Mouse (Mus musculus) layer of hippocampus, postnatal 25 days (tissue): ENCODE measurements around the gene Ggt1. TPM values are rescaled to one million over a fixed set of nuclear protein-coding genes. Genes with fewer than 3 reads are reported as not detected.
"Not testable (repeated sequence)": the region's sequence is repeated elsewhere in the genome, so short reads cannot be mapped to it uniquely, and the experiment has no call there.

Source experiments
- DNase-seq, 2 experiments: peaks; one replicate each; pipeline ENCODE4 v3.0.0; 2022; ENCODE audit warnings: mixed read lengths in 2 of 2, low spot score in 1 of 2; ENCODE audit errors: extremely low spot score in 1 of 2
- total RNA-seq, 2 experiments: library from RNA; stranded (reverse); gene quantifications; 2 replicates each; pipeline ENCODE4 v1.2.3; 2021

Ggt1 gene
- total RNA-seq: 1 to 10 TPM; 3.4 to 3.5 TPM

DNA sequence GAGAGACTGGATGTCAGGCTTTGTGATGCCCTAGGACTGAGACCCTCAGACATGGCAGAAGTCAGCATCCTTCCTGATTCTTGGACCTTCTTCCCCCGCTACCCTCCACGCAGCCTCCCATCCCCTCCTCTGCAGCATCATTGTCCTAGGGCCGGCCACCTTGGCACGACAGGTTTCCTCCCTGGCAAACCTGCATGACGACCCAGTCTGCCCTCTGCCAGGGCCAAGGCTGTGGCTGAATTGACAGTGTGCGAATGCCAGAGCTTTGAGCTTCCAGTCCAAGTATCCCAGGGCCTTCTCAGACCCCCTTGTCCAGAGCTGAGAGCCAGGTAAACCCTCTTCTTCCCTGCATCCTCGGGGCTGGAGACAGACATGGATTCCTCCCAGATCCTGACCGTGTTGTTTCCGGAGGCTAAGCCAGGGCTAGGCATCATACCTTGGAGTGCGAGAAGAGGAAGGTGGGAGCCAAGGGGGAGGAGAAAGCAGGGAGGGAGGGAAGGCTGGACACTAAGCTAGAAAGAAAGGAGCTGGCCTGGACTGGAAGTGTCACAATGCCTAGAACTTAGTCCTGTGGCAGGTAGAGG lies at the start of gene Ggt1:
TSS of gene Ggt1 (plus strand) at position 534 of the 584 bp plus-strand sequence.
- DNase-seq: no peak

DNA sequence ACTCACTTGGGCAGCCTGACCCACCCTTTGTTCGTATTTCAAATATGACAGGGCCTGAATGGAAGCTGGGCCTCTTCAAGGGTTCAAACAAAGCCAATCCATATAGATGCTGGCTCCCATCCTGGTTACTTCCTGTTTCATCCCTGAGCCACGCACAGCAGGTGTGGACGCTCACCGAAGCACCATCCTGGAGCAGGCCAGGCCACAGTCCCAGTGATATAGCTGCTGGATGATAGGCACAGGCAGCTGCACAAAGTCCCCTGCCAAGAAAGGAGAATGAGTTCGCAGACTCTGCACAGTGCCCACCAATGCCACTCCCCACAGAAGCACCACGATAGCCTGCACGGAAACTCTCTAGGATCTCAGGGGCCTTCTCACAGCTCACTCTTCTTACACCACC lies 49.5 kb upstream of the Ggt1 start:
- DNase-seq: no peak

DNA sequence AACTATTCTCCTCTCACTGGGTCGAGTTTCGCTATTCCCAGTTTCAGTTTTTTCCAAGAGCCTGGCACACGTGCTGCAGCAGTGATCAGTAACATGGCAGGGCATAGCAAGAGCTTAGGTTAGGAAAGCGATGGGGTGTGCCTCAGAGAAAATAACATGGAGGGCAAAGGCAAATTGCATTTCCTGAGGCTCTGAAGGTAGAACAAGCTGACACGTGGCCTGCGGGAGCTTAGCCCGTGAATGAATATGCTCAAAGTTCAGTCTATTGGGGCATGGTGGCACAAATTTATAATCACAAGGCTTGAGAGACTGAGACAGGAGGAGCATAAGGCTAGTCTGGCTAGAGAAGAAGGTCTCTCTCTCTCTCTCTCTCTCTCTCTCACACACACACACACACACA lies 48.6 kb upstream of the Ggt1 start:
- no peak for DNase-seq

DNA sequence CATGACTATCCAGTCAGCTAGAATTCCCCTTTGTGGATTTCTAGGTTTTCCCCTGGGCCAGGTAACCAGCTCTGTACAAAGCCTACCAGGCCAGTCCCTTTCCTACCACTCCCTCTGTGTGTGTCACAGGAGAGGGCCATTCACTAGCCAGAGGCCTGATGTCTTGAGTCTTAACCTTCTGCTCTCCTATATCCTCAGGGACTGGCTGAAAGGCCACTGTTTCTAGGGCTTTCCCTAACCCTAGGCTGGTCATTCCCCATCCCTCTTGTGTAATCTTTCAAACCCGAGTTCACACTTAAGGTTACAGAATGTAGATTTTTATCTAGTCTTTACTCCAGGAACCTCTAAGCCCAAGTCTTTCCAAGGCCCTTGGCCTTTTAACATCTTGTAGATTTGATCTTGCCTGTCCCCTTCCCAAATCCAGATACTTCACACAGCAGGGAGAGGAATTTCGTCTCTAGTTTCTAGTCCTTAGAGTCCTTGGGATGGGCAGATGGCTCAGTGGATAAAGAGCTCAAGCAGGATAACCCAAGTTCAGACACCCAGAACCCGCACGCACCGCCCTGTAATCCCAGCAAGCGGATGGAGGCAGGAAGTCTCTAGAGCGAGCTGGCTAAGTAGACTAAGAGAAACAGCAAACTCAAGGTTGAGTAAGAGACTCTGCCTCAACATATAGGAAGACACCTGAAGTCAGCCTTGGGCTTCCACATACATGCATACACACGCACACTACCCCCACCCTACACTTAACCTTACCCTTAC lies 47.9 kb upstream of the Ggt1 start:
- no peak for DNase-seq

DNA sequence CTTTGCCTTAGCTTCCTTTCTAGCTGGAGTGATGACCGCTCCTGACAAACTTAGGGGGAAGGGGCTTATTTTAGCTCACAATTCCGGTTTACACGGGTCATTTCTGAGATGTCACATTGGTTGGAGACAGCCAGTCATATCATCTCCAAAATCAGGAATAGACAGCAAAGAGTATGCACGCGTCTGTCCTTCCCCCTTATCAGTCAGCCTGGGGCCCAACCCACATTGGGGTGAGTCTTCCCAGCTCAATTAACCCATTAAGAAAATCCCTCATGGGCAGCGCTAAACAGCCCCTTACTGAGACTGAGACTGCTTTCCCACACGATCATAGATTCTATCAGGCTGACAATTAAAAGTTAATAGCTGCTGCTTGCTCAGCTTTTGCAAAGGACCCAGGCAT lies 47.0 kb upstream of the Ggt1 start:
- no peak for DNase-seq

DNA sequence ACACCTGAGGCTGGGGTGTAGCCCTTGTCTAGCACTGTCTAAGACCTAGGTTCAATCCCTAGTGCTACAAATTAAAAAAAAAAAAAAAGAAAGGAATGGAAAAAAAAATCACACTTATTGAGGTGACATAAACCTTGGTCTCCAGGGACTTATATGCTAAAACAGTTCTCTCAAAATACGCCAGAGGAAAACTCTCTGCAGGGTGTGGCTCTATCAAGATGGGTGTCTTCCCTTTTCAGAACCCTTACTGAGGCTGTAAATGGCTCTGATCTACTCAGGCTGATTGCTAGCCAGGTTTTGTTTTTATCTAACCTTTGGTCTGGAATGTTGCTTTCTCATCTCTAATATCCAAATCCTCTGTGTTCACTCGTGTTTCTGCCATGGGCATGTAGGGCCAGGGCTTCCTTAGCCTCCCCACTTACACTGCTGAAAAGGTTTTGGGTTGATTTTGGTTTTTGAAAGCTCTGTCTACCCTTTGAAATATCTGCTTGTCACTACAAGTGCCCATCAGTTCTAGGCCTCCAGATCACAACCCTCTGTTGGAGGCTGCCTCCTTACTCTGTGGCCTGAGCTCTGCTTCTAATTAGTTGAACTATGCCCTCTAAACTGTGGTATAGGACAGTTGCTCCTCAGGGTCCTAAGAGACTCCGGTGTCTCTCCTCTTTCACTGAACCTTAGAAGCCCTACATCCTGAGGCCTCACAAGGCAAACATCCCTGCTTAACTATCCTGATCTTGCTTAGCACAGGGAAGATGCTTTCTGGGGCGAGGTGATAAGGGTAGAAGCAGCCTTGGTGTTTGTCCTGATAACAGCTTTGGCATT lies 46.0 kb upstream of the Ggt1 start:
- no peak for DNase-seq

DNA sequence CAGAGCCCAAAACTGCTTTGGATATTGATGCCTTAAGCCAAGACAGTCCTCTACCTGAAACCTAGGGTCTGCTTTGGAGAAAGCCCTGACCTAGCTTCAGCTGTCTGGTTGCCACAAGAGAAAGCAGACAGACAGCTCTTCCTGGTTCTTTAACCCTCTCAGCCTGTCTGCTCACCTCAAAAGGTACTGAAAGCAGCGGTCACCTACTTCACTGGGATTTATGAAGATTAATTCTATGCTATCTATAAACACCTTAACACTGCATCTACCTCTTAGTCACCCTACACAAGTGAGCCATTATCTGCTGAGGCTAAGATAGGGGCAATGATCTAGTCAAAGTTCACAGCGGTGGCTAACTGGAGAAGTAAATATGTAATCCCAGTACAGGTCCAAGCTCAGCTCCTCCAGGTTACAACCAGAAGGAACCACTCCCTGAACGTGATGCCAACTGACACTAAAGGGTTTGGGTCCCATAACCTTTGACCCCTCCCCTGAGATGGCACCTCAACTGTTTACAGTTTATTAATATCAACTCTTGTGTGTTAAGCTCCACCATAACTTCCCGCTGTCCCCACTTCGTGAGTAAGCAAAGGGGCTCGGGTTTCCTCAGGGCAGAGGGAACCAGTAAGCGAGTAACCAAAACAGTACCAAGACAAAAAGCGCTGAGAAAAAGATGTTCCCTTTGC lies 45.2 kb upstream of the Ggt1 start:
- no peak for DNase-seq

DNA sequence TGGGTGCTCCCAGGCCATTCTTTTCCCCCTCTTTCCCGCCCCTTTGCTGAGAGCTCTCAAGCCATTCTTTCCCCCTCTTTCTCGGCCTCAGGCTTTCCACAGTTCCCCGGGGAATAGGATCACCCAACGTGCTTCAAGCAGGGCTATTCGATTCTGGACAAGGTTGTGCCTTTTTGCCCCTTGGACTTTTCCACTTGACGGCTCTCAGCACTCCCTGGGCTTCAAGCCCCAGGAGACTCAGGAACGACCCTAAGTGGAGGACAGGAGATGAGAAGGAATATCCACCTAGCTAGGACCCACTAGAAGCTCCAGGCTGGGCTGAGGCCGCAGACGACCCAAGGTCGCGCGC lies 44.7 kb upstream of the Ggt1 start:
- peak in 1 of 2 experiments; percentile 12 for DNase-seq

DNA sequence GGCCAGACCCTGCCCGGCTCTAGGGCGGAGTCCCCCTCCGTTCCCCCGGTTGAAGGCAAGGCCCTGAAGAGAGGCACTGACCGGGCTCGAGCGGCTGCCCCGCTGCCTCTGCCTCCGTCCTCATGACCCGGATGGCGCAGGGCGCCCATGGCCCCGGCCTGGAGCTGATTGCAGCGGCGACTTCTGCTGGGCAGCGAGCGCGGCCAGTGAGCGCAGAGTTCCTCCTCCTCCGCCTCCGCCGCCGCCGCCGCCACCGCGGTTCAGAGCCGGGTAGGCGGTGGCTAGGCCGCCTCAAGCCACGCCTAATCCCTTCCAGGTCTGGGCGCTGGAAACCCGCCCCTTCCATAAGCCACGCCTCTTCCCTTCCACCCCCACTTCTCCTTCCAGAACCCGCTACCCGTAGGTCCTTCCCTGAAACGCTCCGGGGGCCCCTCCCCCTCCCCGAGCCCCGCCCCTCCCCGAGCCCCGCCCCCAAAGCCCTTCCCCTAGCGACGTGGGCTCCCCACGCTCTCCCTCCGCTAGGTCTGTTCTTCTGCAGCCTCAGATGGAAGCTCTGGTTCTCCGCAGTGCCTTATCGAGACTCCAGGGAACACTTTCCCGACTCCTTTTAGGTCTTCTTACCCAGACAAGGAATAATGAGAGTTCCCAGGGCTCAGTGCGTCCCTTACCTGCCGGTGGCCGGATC lies 44.2 kb upstream of the Ggt1 start, which contains the start of gene Snrpd3:
TSS of gene Snrpd3 (plus strand) at position 479 of the 685 bp plus-strand sequence.
- DNase-seq: peak; percentile 65 to 73

DNA sequence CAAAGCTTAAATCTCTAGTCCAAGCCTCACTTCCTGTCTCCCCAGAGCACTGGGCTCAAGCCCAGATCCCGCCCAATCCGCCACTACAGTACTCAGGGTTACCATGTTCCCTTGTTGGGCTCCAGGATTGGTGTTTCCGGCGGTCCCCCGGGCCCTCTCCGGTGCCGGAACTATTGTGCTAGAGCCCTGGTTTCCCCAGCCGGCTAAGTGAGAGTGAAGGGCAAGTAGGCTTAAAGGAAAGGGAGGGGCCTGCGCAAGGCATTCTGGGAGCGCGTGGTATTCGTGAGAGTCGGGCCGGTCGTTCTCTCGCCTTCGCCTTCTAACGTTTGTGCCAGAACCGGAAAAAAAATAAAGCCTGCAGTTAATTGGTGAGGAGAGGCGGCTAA lies 43.7 kb upstream of the Ggt1 start, which contains the start of gene Gucd1:
TSS of gene Gucd1 (minus strand) at position 215 of the 386 bp plus-strand sequence.
- peak; percentile 93 to 97 for DNase-seq

DNA sequence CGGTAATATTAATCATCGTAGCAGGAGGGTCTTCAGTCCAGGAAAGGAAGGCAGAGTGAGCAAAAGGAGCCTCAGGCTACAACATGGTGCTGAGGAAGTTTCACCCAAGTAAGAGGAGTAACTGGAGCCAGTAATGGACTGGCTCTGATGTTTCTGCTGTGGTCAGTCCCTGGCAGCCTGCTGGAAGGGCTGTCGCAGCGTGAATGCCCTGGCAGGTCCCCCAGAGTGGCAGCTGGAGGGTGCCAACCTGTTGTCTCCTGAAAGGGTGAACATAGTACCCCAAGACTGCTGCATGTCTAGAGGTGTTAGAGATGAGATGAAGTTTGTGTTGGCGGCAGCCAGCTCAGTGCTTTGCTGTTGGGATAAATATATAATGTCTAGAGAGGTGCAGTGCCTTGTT lies 40.8 kb upstream of the Ggt1 start:
- DNase-seq: no peak

DNA sequence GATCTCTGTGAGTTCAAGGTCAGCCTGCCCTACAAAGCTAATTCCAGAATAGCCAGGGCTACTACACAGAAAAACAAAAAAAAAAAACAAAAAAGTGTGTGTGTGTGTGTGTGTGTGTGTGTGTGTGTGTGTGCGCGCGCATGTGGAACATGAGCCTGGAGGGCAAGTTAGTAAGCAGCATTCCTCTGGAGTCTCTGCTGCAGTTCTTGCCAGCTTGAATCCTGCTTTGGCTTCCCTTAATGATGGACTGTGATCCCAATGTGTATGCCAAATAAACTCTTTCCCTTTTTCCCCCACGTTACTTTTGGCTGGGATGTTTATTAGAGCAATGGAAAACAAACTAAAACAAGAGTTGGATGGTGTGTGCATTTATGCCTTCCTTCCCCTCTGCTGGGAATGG lies 39.8 kb upstream of the Ggt1 start:
- DNase-seq: no peak

DNA sequence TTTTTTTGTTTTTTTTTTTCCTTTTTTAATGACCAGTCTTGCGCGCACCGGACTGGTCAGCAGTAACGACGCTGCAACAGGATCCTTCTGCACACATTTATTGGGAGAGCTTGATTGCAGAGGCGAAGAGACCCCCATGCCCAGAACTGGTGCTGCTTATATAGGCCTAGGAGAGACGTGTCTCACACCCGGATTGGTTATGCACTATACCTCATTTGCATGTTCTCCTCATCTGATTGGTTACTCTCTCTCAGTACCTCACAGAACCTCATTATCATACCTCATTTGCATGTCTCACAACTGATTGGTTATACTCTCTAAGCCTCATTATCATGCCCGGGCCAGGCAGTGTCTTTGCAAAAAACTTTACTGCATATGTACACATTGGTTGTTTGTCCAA lies 36.0 kb upstream of the Ggt1 start:
- DNase-seq: not testable (repeated sequence)

DNA sequence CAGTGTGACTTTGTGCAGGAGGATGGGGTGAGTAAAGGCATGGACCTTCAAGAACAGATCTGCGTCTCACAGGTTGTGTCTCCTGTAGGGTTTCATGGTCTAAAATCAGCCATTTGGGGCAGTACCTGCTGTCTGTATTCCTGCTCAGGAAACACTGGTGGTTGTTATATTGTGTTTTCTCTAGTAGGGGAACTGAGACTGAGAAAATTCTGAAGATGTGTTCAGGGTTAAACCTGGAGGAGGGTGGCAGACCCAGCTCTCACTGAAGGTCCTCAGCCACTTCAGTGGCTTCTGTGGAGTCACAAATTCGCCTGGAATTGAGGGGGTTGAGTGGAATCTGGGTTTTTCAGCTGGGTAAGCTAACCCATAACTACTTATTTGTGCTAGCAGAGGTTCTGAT lies 31.1 kb upstream of the Ggt1 start:
- no peak for DNase-seq

DNA sequence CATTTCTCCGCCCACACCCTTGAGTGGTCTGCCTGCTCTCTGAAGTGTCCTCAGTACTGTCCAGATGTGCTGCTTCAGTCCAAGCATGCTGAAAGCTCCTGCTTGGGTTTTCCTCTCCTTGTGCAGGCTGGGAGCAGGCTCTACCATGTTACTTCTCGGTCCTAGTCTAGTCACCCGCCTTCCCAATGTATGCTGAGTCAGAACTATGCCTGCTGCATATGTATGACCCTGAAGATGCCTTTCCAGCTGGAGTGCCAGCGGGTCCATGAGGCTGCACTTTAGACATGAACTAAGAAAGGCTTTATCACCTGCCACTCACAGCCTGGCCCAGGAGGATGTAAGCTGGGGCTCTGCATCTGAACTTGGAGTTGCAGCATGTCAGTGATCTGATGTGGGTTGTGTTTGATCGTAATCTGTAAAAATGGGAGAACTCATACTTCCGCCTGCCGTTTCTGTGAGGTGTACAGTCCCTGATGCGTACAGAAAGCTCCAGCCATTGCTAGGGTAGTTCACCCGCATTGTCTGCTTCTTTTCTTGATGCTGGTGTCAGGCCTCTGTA lies 29.8 kb upstream of the Ggt1 start:
- DNase-seq: no peak

DNA sequence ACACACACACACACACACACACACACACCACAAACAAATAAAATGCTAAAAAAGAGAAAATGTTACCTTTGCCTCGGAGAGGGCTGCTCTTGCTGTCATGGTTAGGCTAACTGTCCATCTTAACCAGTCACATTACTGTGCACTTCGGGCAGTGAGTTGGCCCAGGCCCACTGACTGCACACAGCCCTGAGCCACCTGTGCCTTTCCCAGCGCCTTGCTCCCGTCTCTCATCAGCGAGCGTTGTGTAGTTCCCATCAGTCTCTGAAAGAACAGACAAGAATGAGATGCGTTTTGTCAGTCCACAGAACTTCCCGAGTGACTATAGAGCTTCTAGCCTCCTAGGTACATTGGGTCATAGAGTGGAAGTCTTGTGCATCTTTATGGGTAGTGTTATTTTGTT lies 27.2 kb upstream of the Ggt1 start:
- DNase-seq: no peak

DNA sequence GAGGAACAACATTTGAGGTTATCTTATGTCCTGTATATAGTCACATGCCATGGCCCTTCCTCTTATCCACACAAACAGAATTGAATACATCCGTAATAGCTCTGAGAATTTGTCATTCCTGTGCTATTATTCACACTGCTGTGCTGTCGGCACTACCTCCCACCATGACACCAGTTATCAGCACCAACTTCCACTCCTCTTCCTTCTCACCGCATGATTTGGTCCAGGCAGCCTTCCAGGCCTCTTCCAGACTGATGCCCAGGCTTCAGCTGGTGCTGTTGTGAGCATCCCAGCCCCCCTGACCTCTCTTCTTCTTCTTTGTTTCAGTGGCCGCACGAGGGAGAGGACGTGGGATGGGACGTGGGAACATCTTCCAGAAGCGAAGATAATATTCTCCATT lies 26.5 kb upstream of the Ggt1 start:
- no peak for DNase-seq

DNA sequence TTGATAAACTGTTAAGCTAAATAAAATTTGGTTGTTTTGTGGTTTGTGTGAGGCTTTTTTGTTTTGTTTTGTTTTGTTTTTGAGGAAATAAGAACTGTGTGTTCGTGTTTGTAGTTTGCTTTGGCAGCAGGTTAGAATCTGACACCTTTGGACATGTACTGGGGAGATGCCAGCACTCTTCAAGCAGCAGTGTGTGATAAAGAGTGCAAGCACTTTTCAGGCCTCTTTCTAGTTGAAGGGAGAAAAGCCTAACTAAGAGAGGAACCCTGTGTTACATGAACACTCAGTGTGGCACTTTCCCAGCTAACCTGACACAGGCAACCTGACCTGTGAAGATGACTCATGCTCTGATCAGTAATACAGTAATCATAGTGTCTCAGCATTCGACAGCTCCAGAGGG lies 26.0 kb upstream of the Ggt1 start:
- DNase-seq: no peak

DNA sequence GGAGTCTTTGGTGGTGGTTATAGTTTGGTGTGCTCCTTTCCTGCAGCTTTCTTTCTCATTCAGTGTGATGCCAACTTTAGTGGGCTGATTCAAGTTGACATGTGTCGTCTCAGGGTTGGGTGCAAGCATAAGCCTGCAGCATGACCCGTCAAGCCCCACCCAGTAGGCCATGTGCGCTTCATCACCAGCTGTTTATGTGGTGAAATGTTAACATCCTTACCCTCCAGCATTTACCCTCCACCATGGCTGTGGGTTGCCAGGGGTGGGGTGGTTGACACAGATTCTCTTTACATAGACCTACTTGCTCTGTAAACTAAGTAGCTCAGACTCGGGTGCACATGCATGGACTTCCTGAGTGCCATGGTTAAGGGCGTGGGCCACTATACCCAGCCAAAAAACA lies 25.3 kb upstream of the Ggt1 start:
- DNase-seq: no peak

DNA sequence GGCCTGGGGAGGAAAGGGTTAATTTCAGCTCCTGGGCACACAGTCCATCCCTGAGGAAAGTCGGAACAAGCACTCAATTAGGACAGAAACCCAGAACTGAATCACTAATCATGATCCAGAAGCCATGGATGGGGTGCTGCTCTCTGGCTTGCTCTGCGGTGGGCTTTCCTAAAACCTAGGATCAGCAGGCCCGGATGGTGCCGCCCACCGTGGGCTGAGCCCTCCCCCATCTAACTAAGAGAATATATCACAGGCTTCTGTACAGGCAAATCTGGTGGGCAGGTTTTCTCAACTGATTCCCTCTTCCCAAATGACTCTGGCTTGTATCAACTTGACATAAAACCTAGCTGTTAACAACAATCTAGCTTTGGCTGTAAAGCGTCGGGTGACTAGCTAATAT lies 13.5 kb upstream of the Ggt1 start:
- DNase-seq: no peak
